Mouse (Mus musculus): Measurements from ENCODE around the gene Nfil3.

GRCm38 (mm10) chr13:52977757-52978156 lies 3.1 kb downstream of the Nfil3 start:
- TF ChIP-seq ZNF384 (IDR thresholded peaks at IDR 0.05; ENCODE audit: low read depth, low read length) (no peak), ZC3H11A (IDR thresholded peaks at IDR 0.05; ENCODE audit: borderline replicate concordance, low read depth, low read length) (no peak), HCFC1 (IDR thresholded peaks at IDR 0.05; ENCODE audit: borderline replicate concordance, insufficient read depth, low read length) (no peak), MAFK (IDR thresholded peaks at IDR 0.05; ENCODE audit: insufficient read depth, low read depth, low read length) (no peak)

All from ES-E14 (cell line).